Mouse (Mus musculus) G1E (cell line): Measurements from ENCODE around the gene Spats1.

Experiments
- CTCF ChIP-seq: IDR thresholded peaks from 2 replicates; pipeline ENCODE4 v1.5.1; 2012; ENCODE audit warnings: low read depth, low read length, inconsistent platforms, mixed read lengths
- GATA1 ChIP-seq: IDR thresholded peaks from 2 replicates; pipeline ENCODE4 v1.6.1; 2012; ENCODE audit warnings: borderline replicate concordance, low read length, inconsistent platforms, mixed read lengths
- GATA2 ChIP-seq: IDR thresholded peaks from 2 replicates; pipeline ENCODE4 v1.6.1; 2012; ENCODE audit warnings: low read depth, low read length, inconsistent platforms, borderline replicate concordance
- POLR2AphosphoS5 ChIP-seq: IDR thresholded peaks from 2 replicates; pipeline ENCODE4 v1.6.1; 2012; ENCODE audit warnings: low read depth, low read length, inconsistent platforms; ENCODE audit not compliant: insufficient replicate concordance
- TAL1 ChIP-seq: conservative IDR thresholded peaks from 2 replicates; pipeline ENCODE4 v1.6.1; 2012; ENCODE audit warnings: low read depth, low read length, inconsistent platforms, mixed read lengths

- TF ChIP-seq CTCF (no peak), POLR2AphosphoS5 (no peak), TAL1 (no peak), GATA1 (no peak), GATA2 (no peak)
Observed at GRCm38 (mm10) chr17:45523263-45523662, 48.0 kb upstream of the Spats1 start, which contains the start of gene Tcte1.
